Mouse (Mus musculus) neural tube, embryonic 14.5 days (tissue): ENCODE measurements around the gene Wdr18. TPM values are rescaled to one million over a fixed set of nuclear protein-coding genes. Genes with fewer than 3 reads are reported as not detected.

Experiments
- ATAC-seq: fragments of 200-750 bp; cut with Nextera tagmentation; 2 replicates; pipeline ENCODE4 v1.8.0; 2017; ENCODE audit warnings: low read depth, mild to moderate bottlenecking, moderate TSS enrichment, moderate library complexity
- H3K27ac ChIP-seq: fragments of 300-500 bp; sonication (generic); 2 replicates; pipeline ENCODE4 v1.5.1; 2014; ENCODE audit warnings: low read depth, mild to moderate bottlenecking, control low read depth, low read length, moderate library complexity, mixed read lengths
- H3K27me3 ChIP-seq: fragments of 300-500 bp; sonication (generic); 2 replicates; pipeline ENCODE4 v1.6.1; 2014; ENCODE audit warnings: low read length; ENCODE audit not compliant: control insufficient read depth, insufficient read depth
- H3K36me3 ChIP-seq: fragments of 300-500 bp; sonication (generic); 2 replicates; pipeline ENCODE4 v1.6.1; 2014; ENCODE audit warnings: low read length, mixed read lengths; ENCODE audit not compliant: control insufficient read depth, insufficient read depth
- H3K4me1 ChIP-seq: fragments of 300-500 bp; sonication (generic); 2 replicates; pipeline ENCODE4 v1.6.1; 2014; ENCODE audit warnings: low read length; ENCODE audit not compliant: control insufficient read depth, insufficient read depth
- H3K4me2 ChIP-seq: fragments of 300-500 bp; sonication (generic); 2 replicates; pipeline ENCODE4 v1.6.1; 2014; ENCODE audit warnings: mild to moderate bottlenecking, low read depth, low read length, control low read depth
- H3K4me3 ChIP-seq: fragments of 300-500 bp; sonication (generic); 2 replicates; pipeline ENCODE4 v1.5.1; 2014; ENCODE audit warnings: low read depth, low read length, control low read depth, mixed read lengths
- H3K9ac ChIP-seq: fragments of 300-500 bp; sonication (generic); replicated peaks from 2 replicates; pipeline ENCODE4 v1.6.1; 2014; ENCODE audit warnings: low read depth, mild to moderate bottlenecking, control low read depth, low read length, mixed read lengths
- H3K9me3 ChIP-seq: fragments of 300-500 bp; sonication (generic); 2 replicates; pipeline ENCODE4 v1.6.1; 2016; ENCODE audit warnings: low read length; ENCODE audit not compliant: control insufficient read depth
- WGBS: fragments of 180-500 bp; shearing (Covaris S2); extraction: QIAGEN DNeasy Blood & Tissue Kit; methylation state at CpG from one replicate; pipeline ENCODE4 v1.1.7; 2014; 5-methylcytosine and 5-hydroxymethylcytosine counted together
- polyA plus RNA-seq: library from polyadenylated mRNA; unstranded; fragments of >200 nt; fragmentation: Nextera tagmentation; extraction: Ambion mirVana; gene quantifications from 2 replicates; pipeline ENCODE4 v1.2.1, GENCODE M21; 2014

Wdr18 gene
- polyA plus RNA-seq, 1 experiment from 2014 or later: 103 TPM

DNA sequence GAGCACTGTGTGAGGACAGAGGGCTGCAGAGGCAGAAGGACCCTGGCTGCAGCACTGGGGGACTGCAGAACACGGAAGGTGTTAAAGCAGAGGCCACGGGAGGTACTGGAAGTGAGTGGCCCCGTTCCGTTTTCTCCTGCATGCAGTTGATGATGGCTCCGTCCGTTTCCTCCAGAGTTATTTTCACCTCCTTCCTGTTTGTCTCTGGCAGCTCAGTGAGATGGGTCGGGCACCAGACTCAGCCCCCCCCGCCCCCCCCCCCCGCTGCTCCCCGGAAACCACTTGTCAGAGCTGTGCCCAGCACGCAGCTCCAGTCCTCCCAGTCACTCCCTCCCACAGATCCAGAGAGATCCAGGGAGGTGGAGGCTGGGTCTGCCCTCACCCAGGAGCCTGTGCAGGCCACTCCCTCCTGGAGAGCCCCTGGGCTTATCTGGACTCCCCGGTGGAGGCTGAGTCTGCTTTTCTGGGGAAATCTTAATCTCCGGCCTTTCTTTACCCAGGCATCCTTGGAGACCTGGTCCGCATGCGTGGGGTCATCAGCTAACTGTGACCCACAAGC lies 58.9 kb downstream of the Wdr18 start:
- no peak for ATAC-seq
- no peak overlapping the region for H3K9ac ChIP-seq

DNA sequence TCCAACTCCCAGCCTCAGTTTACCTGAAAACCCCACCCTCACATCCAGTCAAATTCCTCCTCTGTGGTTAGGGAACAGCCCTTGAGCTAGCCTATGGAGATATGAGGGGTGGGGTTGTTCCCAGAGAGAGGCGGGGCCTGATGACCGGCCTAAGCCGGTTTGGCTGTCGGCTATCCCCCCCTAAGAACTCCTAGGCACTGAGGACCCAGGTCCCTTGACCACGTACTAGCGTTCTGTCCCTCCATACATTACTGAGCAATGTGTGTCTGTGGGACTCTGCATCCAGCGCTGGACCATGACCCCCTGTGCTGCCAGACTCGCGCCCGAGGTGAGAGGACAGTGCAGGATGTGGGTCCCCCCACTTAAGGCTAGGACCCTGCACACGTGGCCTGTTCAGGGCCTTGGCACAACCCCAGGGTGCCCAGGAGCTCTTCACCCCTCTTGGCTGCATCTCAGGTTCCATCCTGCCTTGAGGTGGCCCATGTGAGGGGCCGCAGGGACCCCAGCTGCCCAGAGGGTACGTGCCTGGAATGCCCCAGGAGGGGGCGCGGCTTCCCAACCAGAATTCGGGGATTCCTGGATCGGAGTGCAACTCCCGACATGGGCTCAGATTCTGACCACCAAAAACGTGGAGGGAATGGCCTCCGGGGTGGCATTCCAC lies 59.6 kb downstream of the Wdr18 start:
- H3K27me3 ChIP-seq: peaks cover 22% of the 10 kb centered on the region

More for the DNA sequence above, 58.9 kb downstream of the Wdr18 start:
- no peaks in the 10 kb centered on the region for H3K9me3 ChIP-seq
- H3K4me2 ChIP-seq: no peak overlapping the region
- no peaks in the 10 kb centered on the region for H3K4me1 ChIP-seq
- H3K4me3 ChIP-seq: no peak overlapping the region
- H3K27me3 ChIP-seq: peaks cover 30% of the 10 kb centered on the region
- 12% methylated on average over 12 of the region's 15 CpGs for WGBS
- H3K27ac ChIP-seq: no peak overlapping the region
- H3K36me3 ChIP-seq: no peaks in the 10 kb centered on the region

More for the DNA sequence above, 59.6 kb downstream of the Wdr18 start:
- Histone ChIP-seq H3K9me3 (no peaks in the 10 kb centered on the region), H3K4me2 (0 out of 2 replicates have a peak overlapping the region, but pooled peaks have one; percentile 4), H3K4me3 (no peak overlapping the region), H3K9ac (no peak overlapping the region), H3K36me3 (no peaks in the 10 kb centered on the region), H3K4me1 (no peaks in the 10 kb centered on the region), H3K27ac (no peak overlapping the region)
- peak; percentile 25 for ATAC-seq
- 9% methylated on average over 20 of the region's 20 CpGs for WGBS

Other genes starting within 250 kb of the Wdr18 start
- 2.7 and 3.7 TPM in 2 replicates for gene Hcn2, start 243.5 kb upstream of the Wdr18 start, polyA plus RNA-seq
- gene Polrmt, start 213.6 kb upstream of the Wdr18 start, polyA plus RNA-seq: 34.9 and 36.7 TPM in 2 replicates
- 2.0 and 2.3 TPM in 2 replicates for gene Fgf22, start 205.1 kb upstream of the Wdr18 start, polyA plus RNA-seq
- 89.3 and 93.7 TPM in 2 replicates for gene Rnf126, start 193.2 kb upstream of the Wdr18 start, polyA plus RNA-seq
- gene Fstl3, start 182.9 kb upstream of the Wdr18 start, polyA plus RNA-seq: 1.7 and 2.3 TPM in 2 replicates
- gene Prss57, start 169.2 kb upstream of the Wdr18 start, polyA plus RNA-seq: not detected in 2 replicates
- gene Palm, start 166.6 kb upstream of the Wdr18 start, polyA plus RNA-seq: 233 and 247 TPM in 2 replicates
- gene Misp, start 139.2 kb upstream of the Wdr18 start, polyA plus RNA-seq: 0.35 and 0.36 TPM in 2 replicates
- gene Ptbp1, start 105.7 kb upstream of the Wdr18 start, polyA plus RNA-seq: 36.9 and 53.5 TPM in 2 replicates
- 11.1 and 12.4 TPM in 2 replicates for gene Prtn3, start 85.7 kb upstream of the Wdr18 start, polyA plus RNA-seq
- gene Plppr3, start 85.5 kb upstream of the Wdr18 start, polyA plus RNA-seq: 299 and 327 TPM in 2 replicates
- 0.55 TPM in 1 of 2 replicates, not detected in the other for gene Elane, start 73.9 kb upstream of the Wdr18 start, polyA plus RNA-seq
- not detected in 2 replicates for gene Cfd, start 69.3 kb upstream of the Wdr18 start, polyA plus RNA-seq
- gene Med16, start 51.2 kb upstream of the Wdr18 start, polyA plus RNA-seq: 33.2 and 38.7 TPM in 2 replicates
- gene Gm26602, start 49.3 kb upstream of the Wdr18 start, polyA plus RNA-seq: 5.9 and 9.1 TPM in 2 replicates
- gene Kiss1r, start 43.2 kb upstream of the Wdr18 start, polyA plus RNA-seq: 2.2 and 2.3 TPM in 2 replicates
- 253 and 265 TPM in 2 replicates for gene R3hdm4, start 38.9 kb upstream of the Wdr18 start, polyA plus RNA-seq
- 3.3 and 5.1 TPM in 2 replicates for gene Arid3a, start 33.1 kb upstream of the Wdr18 start, polyA plus RNA-seq
- 0.43 and 0.61 TPM in 2 replicates for gene Grin3b, start 10.6 kb downstream of the Wdr18 start, polyA plus RNA-seq
- gene Tmem259, start 24.2 kb downstream of the Wdr18 start, polyA plus RNA-seq: 19.2 and 21.1 TPM in 2 replicates
- gene Cnn2, start 28.4 kb downstream of the Wdr18 start, polyA plus RNA-seq: 9.9 and 40.0 TPM in 2 replicates
- gene Abca7, start 36.3 kb downstream of the Wdr18 start, polyA plus RNA-seq: 4.3 and 6.7 TPM in 2 replicates
- 0.83 and 1.8 TPM in 2 replicates for gene Arhgap45, start 56.5 kb downstream of the Wdr18 start, polyA plus RNA-seq
- gene Polr2e, start 79.6 kb downstream of the Wdr18 start, polyA plus RNA-seq: 138 and 145 TPM in 2 replicates
- 512 and 546 TPM in 2 replicates for gene Gpx4, start 87.0 kb downstream of the Wdr18 start, polyA plus RNA-seq
- gene Sbno2, start 145.4 kb downstream of the Wdr18 start, polyA plus RNA-seq: 12.9 and 13.3 TPM in 2 replicates
- 21.3 and 26.0 TPM in 2 replicates for gene Stk11, start 155.7 kb downstream of the Wdr18 start, polyA plus RNA-seq
- 472 and 519 TPM in 2 replicates for gene Atp5d, start 178.5 kb downstream of the Wdr18 start, polyA plus RNA-seq
- 82.2 and 101 TPM in 2 replicates for gene Cbarp, start 180.7 kb downstream of the Wdr18 start, polyA plus RNA-seq
- 38.8 and 39.8 TPM in 2 replicates for gene Midn, start 188.1 kb downstream of the Wdr18 start, polyA plus RNA-seq
- gene Cirbp, start 205.8 kb downstream of the Wdr18 start, polyA plus RNA-seq: 249 and 286 TPM in 2 replicates
- 6.4 and 7.8 TPM in 2 replicates for gene 1600002K03Rik, start 212.8 kb downstream of the Wdr18 start, polyA plus RNA-seq
- gene Efna2, start 219.3 kb downstream of the Wdr18 start, polyA plus RNA-seq: 24.0 and 25.9 TPM in 2 replicates